Comparison of ENCODE assay signal across 16 mouse cellular contexts in genomic region chr16:21955591-21955990, GRCm38 (mm10). TPM values are rescaled to one million over a fixed set of nuclear protein-coding genes. Genes with fewer than 3 reads are reported as not detected.
DNase-seq lines count a peak whose midpoint lies in the region.
"Had no signal": no experiment of that assay in that cellular context is flagged by ENCODE, and none has a peak within 500 bp of the region (broad histone marks: within the 10 kb centered on the region; RNA-seq: fewer than 3 reads in every experiment).

No protein-coding gene starts in this region.

- no peaks in the 10 kb centered on the region for H3K4me1 ChIP-seq in forebrain, embryonic 10.5 days
- H3K4me1 ChIP-seq: kidney, embryonic 15.5 days; limb, embryonic 10.5 days; midbrain, embryonic 13.5 days had no signal

- intact Hi-C loops in heart, postnatal 36 days (cut with DNase I), result no loop called here
- intact Hi-C loops in left cerebral cortex, postnatal 25 days (cut with DNase I), result no loop called here

- 84% methylated on average over 12 of the region's 12 CpGs for WGBS in forebrain, embryonic 10.5 days

- H3K27ac ChIP-seq in forebrain, embryonic 10.5 days, result no peak overlapping the region
- H3K27ac ChIP-seq: hindbrain, postnatal 0 days; kidney, embryonic 15.5 days; limb, embryonic 10.5 days; midbrain, embryonic 13.5 days had no signal

- no peak overlapping the region for H3K4me3 ChIP-seq in forebrain, embryonic 10.5 days
- H3K4me3 ChIP-seq: kidney, embryonic 15.5 days; limb, embryonic 10.5 days; midbrain, embryonic 13.5 days had no signal

- no peaks in the 10 kb centered on the region for H3K9me3 ChIP-seq in forebrain, embryonic 10.5 days
- H3K9me3 ChIP-seq: kidney, embryonic 15.5 days; limb, embryonic 10.5 days; midbrain, embryonic 13.5 days had no signal

- no peaks in the 10 kb centered on the region for H3K36me3 ChIP-seq in forebrain, embryonic 10.5 days (replicated peaks)
- H3K36me3 ChIP-seq: kidney, embryonic 15.5 days; limb, embryonic 10.5 days; midbrain, embryonic 13.5 days had no signal

- H3K27me3 ChIP-seq in forebrain, embryonic 10.5 days (ENCODE audit: poor library complexity, severe bottlenecking), result no peaks in the 10 kb centered on the region
- H3K27me3 ChIP-seq: kidney, embryonic 15.5 days; midbrain, embryonic 13.5 days had no signal

- peak; percentile 55 for DNase-seq in 3134 (ENCODE audit: extremely low read depth, insufficient read length, low spot score)
- DNase-seq in adrenal gland, adult 8-10 months, result peak; percentile 34
- DNase-seq in heart, adult 8-10 months (ENCODE audit: low spot score), result peak; percentile 33
- peak; percentile 26 to 43 for DNase-seq in heart, postnatal 36 days
- DNase-seq in thymus, postnatal 36 days, result no peak
- no peak for DNase-seq in forebrain, embryonic 10.5 days (ENCODE audit: extremely low spot score, low spot score)
- DNase-seq in left cerebral cortex, postnatal 25 days (ENCODE audit: low spot score in 2 of 2), result no peak
- no peak for DNase-seq in frontal cortex, postnatal 14 days (ENCODE audit: low spot score in 2 of 2)
- DNase-seq: cerebellum, adult 9-11 months; layer of hippocampus, adult 9-11 months; right cerebral cortex, postnatal 14 days had no signal

RNA-seq across cellular contexts. Expression of gene Tmem41a, which starts 8.2 kb away (rescaled TPM):
- total RNA-seq in adrenal gland, adult 8-10 months (2022), result 10 to 100 TPM; 19.7 to 29.3 (median 22.6) TPM
- total RNA-seq in heart, adult 8-10 months (2022), result 10 to 100 TPM; 11.1 to 17.8 (median 14.1) TPM
- total RNA-seq in heart, postnatal 36 days (2021), result 10 to 100 TPM; 11.2 to 13.8 TPM
- 33.8 and 36.9 TPM in 2 replicates for polyA plus RNA-seq in forebrain, embryonic 10.5 days (2016; fragmentation: Nextera tagmentation; extraction: Ambion mirVana)
- total RNA-seq in left cerebral cortex, postnatal 25 days (2021), result 10 to 100 TPM; 15.7 to 17.7 TPM

RNA-seq across cellular contexts. Expression of gene Liph, which starts 39.9 kb away (rescaled TPM):
- under 1 TPM; 0.13 to 0.31 (median 0.14) TPM for total RNA-seq in adrenal gland, adult 8-10 months (2022)
- not detected for total RNA-seq in heart, adult 8-10 months (2022)
- total RNA-seq in heart, postnatal 36 days (2021), result not detected
- 0.19 and 0.25 TPM in 2 replicates for polyA plus RNA-seq in forebrain, embryonic 10.5 days (2016; fragmentation: Nextera tagmentation; extraction: Ambion mirVana)
- total RNA-seq in left cerebral cortex, postnatal 25 days (2021), result under 1 TPM; 0.30 to 0.41 TPM
- polyA plus RNA-seq: embryonic facial prominence, embryonic 11.5 days had no signal

RNA-seq across cellular contexts. Expression of gene Senp2, which starts 53.7 kb away (rescaled TPM):
- total RNA-seq in adrenal gland, adult 8-10 months (2022), result 10 to 100 TPM; 39.6 to 51.4 (median 44.3) TPM
- 10 to 100 TPM; 21.7 to 28.2 (median 27.1) TPM for total RNA-seq in heart, adult 8-10 months (2022)
- 10 to 100 TPM; 19.8 to 19.9 TPM for total RNA-seq in heart, postnatal 36 days (2021)
- polyA plus RNA-seq in forebrain, embryonic 10.5 days (2016; fragmentation: Nextera tagmentation; extraction: Ambion mirVana), result 70.5 and 72.1 TPM in 2 replicates
- 100 to 1,000 TPM in 1 of 2 experiments, 10 to 100 TPM in 1; 99.1 to 101 TPM for total RNA-seq in left cerebral cortex, postnatal 25 days (2021)

Comparison
In these comparisons a context has a peak if more than half of its experiments do, and no peak if none do; other contexts are left out.
1. DNase-seq: peak in 3134 (single experiment), adrenal gland, adult 8-10 months (single experiment), heart, adult 8-10 months (single experiment) and heart, postnatal 36 days (2 of 2); none in thymus, postnatal 36 days (0 of 2), forebrain, embryonic 10.5 days (single experiment), left cerebral cortex, postnatal 25 days (0 of 2) and frontal cortex, postnatal 14 days (0 of 2).